Mouse (Mus musculus): ENCODE data around the gene Mgrn1.

The Mgrn1 gene

GRCm38 (mm10) chr16:4907972-4908371, 21.9 kb downstream of the Mgrn1 start:
- no peak for DNase-seq (ENCODE audit: low spot score)

GRCm38 (mm10) chr16:4909745-4910144, 23.7 kb downstream of the Mgrn1 start:
- no peak for DNase-seq (ENCODE audit: low spot score)

GRCm38 (mm10) chr16:4910758-4911157, 24.7 kb downstream of the Mgrn1 start:
- DNase-seq (ENCODE audit: low spot score), result no peak

GRCm38 (mm10) chr16:4912074-4912648, 26.1 kb downstream of the Mgrn1 start:
- DNase-seq (ENCODE audit: low spot score), result no peak

GRCm38 (mm10) chr16:4912907-4913782, 27.1 kb downstream of the Mgrn1 start:
- no peak for DNase-seq (ENCODE audit: low spot score)

GRCm38 (mm10) chr16:4913783-4914735, 28.0 kb downstream of the Mgrn1 start:
- DNase-seq (ENCODE audit: low spot score), result peak; percentile 70

GRCm38 (mm10) chr16:4915931-4916330, 29.9 kb downstream of the Mgrn1 start:
- no peak for DNase-seq (ENCODE audit: low spot score)

- DNase-seq (ENCODE audit: low spot score), result no peak
These were observed 30.6 kb downstream of the Mgrn1 start for GRCm38 (mm10) chr16:4916608-4917007.

- DNase-seq (ENCODE audit: low spot score), result no peak
These were observed 34.5 kb downstream of the Mgrn1 start for GRCm38 (mm10) chr16:4920556-4920955.

GRCm38 (mm10) chr16:4922481-4922880, 36.4 kb downstream of the Mgrn1 start:
- no peak for DNase-seq (ENCODE audit: low spot score)

GRCm38 (mm10) chr16:4923996-4924395, 37.9 kb downstream of the Mgrn1 start:
- DNase-seq (ENCODE audit: low spot score), result no peak

- no peak for DNase-seq (ENCODE audit: low spot score)
These were observed 41.9 kb downstream of the Mgrn1 start for GRCm38 (mm10) chr16:4927967-4928366.

GRCm38 (mm10) chr16:4928474-4928873, 42.4 kb downstream of the Mgrn1 start:
- no peak for DNase-seq (ENCODE audit: low spot score)

- peak; percentile 51 for DNase-seq (ENCODE audit: low spot score)
These were observed 46.4 kb downstream of the Mgrn1 start for GRCm38 (mm10) chr16:4932429-4932828.

GRCm38 (mm10) chr16:4935430-4935829, 49.4 kb downstream of the Mgrn1 start:
- no peak for DNase-seq (ENCODE audit: low spot score)

GRCm38 (mm10) chr16:4935931-4936703, 50.1 kb downstream of the Mgrn1 start:
- no peak for DNase-seq (ENCODE audit: low spot score)

- DNase-seq (ENCODE audit: low spot score), result no peak
These were observed 51.5 kb downstream of the Mgrn1 start for GRCm38 (mm10) chr16:4937351-4938190.

GRCm38 (mm10) chr16:4938461-4938860, 52.4 kb downstream of the Mgrn1 start, which contains the start of gene Nudt16l1:
TSS of gene Nudt16l1 (plus strand) at chr16:4938761.
- DNase-seq (ENCODE audit: low spot score), result no peak

GRCm38 (mm10) chr16:4938989-4939388, 52.9 kb downstream of the Mgrn1 start:
- peak; percentile 95 for DNase-seq (ENCODE audit: low spot score)

- peak; percentile 39 for DNase-seq (ENCODE audit: low spot score)
These were observed 53.4 kb downstream of the Mgrn1 start for GRCm38 (mm10) chr16:4939412-4939811.

Measured in ovary, postnatal 36 days (tissue).